Mouse (Mus musculus) C2C12 (cell line): Measurements from ENCODE around the gene Lrg1. TPM values are rescaled to one million over a fixed set of nuclear protein-coding genes. Genes with fewer than 3 reads are reported as not detected.

Source experiments
- H3K27me3 ChIP-seq: one replicate; pipeline ENCODE4 v1.6.1; 2011; ENCODE audit not compliant: control insufficient read depth, insufficient read depth, insufficient read length
- H3K36me3 ChIP-seq: one replicate; pipeline ENCODE4 v1.6.1; 2011; ENCODE audit not compliant: control insufficient read depth, insufficient read depth
- H3K4me3 ChIP-seq: one replicate; pipeline ENCODE4 v1.5.1; 2011; ENCODE audit warnings: mild to moderate bottlenecking, control low read depth; ENCODE audit not compliant: poor library complexity, insufficient read depth, severe bottlenecking
- H3K79me2 ChIP-seq: one replicate; pipeline ENCODE4 v1.6.1; 2011; ENCODE audit not compliant: control insufficient read depth, insufficient read depth
- H3K79me3 ChIP-seq: one replicate; pipeline ENCODE4 v1.6.1; 2011; ENCODE audit warnings: low read depth, control low read depth
- H3ac ChIP-seq: one replicate; pipeline ENCODE3; 2011; ENCODE audit warnings: low read depth; ENCODE audit not compliant: control insufficient read depth, insufficient read length
- CEBPB ChIP-seq: IDR thresholded peaks from one replicate; pipeline ENCODE4 v1.6.1; 2011; ENCODE audit warnings: low read depth, mild to moderate bottlenecking, control low read depth, moderate library complexity
- CTCF ChIP-seq: IDR thresholded peaks from one replicate; pipeline ENCODE4 v1.5.1; 2011; ENCODE audit not compliant: control insufficient read depth, insufficient read depth, insufficient read length
- FOSL1 ChIP-seq: IDR thresholded peaks from one replicate; pipeline ENCODE4 v1.8.0; 2011; ENCODE audit warnings: mild to moderate bottlenecking, low read length; ENCODE audit not compliant: poor library complexity, insufficient read depth, severe bottlenecking
- MAX ChIP-seq: IDR thresholded peaks from one replicate; pipeline ENCODE4 v1.6.1; 2011; ENCODE audit warnings: mild to moderate bottlenecking, control low read depth
- MYOD1 ChIP-seq: IDR thresholded peaks from one replicate; pipeline ENCODE4 v1.6.1; 2011; ENCODE audit warnings: low read depth; ENCODE audit not compliant: control insufficient read depth, insufficient read length
- MYOG ChIP-seq: IDR thresholded peaks from one replicate; pipeline ENCODE4 v1.6.1; 2011; ENCODE audit not compliant: control insufficient read depth, insufficient read length; ENCODE audit errors: extremely low read depth
- USF1 ChIP-seq: IDR thresholded peaks from one replicate; pipeline ENCODE4 v1.6.1; 2011; ENCODE audit warnings: low read depth, mild to moderate bottlenecking, control low read depth, moderate library complexity
- polyA plus RNA-seq: library from polyadenylated mRNA; unstranded; fragments of >200 nt; fragmentation: generic; extraction: Trizol; gene quantifications from one replicate; pipeline ENCODE4 v1.2.1, GENCODE M21; 2012; ENCODE audit warnings: missing spikeins

The Lrg1 gene
- polyA plus RNA-seq, 1 experiment = 0.02 TPM

DNA sequence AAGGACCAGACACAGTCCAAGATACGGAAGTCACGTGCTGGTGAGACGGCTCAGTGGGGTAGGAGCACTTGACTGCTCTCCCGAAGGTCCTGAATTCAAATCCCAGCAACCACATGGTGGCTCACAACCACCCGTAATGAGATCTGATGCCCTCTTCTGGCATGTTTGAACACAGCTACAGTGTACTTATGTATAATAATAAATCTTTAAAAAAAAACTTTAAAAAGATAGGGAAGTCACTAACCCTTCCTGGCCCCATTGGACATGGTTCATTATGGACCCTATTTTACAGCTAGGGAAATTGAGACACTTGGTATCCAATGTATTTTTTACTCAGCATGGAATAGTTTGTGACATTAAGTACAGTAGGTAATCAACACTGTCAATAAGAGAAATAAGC, 44.3 kb downstream of the Lrg1 start:
- peaks cover 23% of the 10 kb centered on the region for H3K79me3 ChIP-seq
- no peaks in the 10 kb centered on the region for H3K27me3 ChIP-seq
- peaks cover 35% of the 10 kb centered on the region for H3K79me2 ChIP-seq
- peaks cover 8% of the 10 kb centered on the region for H3K36me3 ChIP-seq
- no peak overlapping the region for H3K4me3 ChIP-seq
- no peak for TF ChIP-seq MAX
- no peak overlapping the region for H3ac ChIP-seq

DNA sequence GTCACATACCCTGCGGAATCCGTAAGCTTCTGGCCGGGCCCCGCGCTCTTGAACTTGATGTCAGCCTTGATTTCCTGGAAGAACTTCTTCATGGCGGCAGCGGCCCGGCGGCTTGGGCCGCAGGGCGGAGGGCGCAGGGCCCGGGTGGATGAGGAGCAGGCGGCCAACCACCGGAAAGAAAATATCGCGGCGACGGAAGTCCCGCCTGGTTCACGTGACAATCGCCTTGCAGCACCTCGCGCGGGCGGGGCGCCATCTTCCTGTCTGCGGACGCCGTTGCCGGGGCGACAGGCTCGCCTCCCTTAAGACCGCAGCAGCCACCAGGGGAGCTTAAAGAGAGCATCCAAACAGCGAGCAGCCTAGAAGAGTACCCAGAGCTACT, 47.0 kb downstream of the Lrg1 start, which contains the start of gene Ubxn6:
Gene Ubxn6, minus strand, starts transcription at position 202 of the 382 bp plus-strand sequence.
- Histone ChIP-seq H3K79me3 (no peaks in the 10 kb centered on the region), H3K27me3 (no peaks in the 10 kb centered on the region), H3K36me3 (peaks cover under 1% of the 10 kb centered on the region), H3K4me3 (peak within 1 kb of the TSS; percentile 79), H3K79me2 (peaks cover 8% of the 10 kb centered on the region), H3ac (peak within 1 kb of the TSS; percentile 51)
- TF ChIP-seq CEBPB (no peak), FOSL1 (no peak), MYOD1 (no peak), CTCF (no peak), USF1 (peak; percentile 86), MAX (peak; percentile 82)

GRCm38 (mm10) chr17:56074097-56074826, 47.5 kb downstream of the Lrg1 start:
- Histone ChIP-seq H3K79me2 (peaks cover 6% of the 10 kb centered on the region), H3ac (peak overlapping the region; percentile 51), H3K4me3 (peak overlapping the region; percentile 79), H3K27me3 (no peaks in the 10 kb centered on the region), H3K79me3 (no peaks in the 10 kb centered on the region), H3K36me3 (peaks cover 7% of the 10 kb centered on the region)
- no peak for TF ChIP-seq MYOD1
- no peak for TF ChIP-seq MAX
- no peak for TF ChIP-seq FOSL1
- no peak for TF ChIP-seq CEBPB
- no peak for TF ChIP-seq CTCF
- TF ChIP-seq MYOG = no peak
- no peak for TF ChIP-seq USF1

- H3K79me2 ChIP-seq = peaks cover 6% of the 10 kb centered on the region
Measured at GRCm38 (mm10) chr17:56072243-56072642, 49.6 kb downstream of the Lrg1 start.

GRCm38 (mm10) chr17:56071126-56071525, 50.7 kb downstream of the Lrg1 start:
- no peak overlapping the region for H3K4me3 ChIP-seq
- peaks cover 6% of the 10 kb centered on the region for H3K79me2 ChIP-seq
- no peak overlapping the region for H3ac ChIP-seq
- no peaks in the 10 kb centered on the region for H3K27me3 ChIP-seq
- peaks cover 36% of the 10 kb centered on the region for H3K36me3 ChIP-seq
- TF ChIP-seq MAX (no peak), MYOG (no peak), CEBPB (no peak), MYOD1 (no peak), CTCF (no peak), USF1 (no peak), FOSL1 (no peak)
- no peaks in the 10 kb centered on the region for H3K79me3 ChIP-seq

More at GRCm38 (mm10) chr17:56072243-56072642, 49.6 kb downstream of the Lrg1 start:
- Histone ChIP-seq H3K36me3 (peaks cover 27% of the 10 kb centered on the region), H3K79me3 (no peaks in the 10 kb centered on the region), H3K4me3 (no peak overlapping the region), H3K27me3 (no peaks in the 10 kb centered on the region), H3ac (no peak overlapping the region)
- TF ChIP-seq MAX = no peak
- TF ChIP-seq MYOG = no peak
- TF ChIP-seq CTCF = no peak
- TF ChIP-seq CEBPB = no peak
- TF ChIP-seq FOSL1 = no peak
- TF ChIP-seq MYOD1 = no peak
- no peak for TF ChIP-seq USF1

Other genes starting within 250 kb of the Lrg1 start
- 0.92 TPM for gene Zfp119a, start 243.1 kb downstream of the Lrg1 start, polyA plus RNA-seq
- gene Zfp959, start 229.9 kb downstream of the Lrg1 start, polyA plus RNA-seq = 1.5 TPM
- gene Zfp119b, start 172.5 kb downstream of the Lrg1 start, polyA plus RNA-seq = 0.68 TPM
- not detected for gene Ebi3, start 169.4 kb downstream of the Lrg1 start, polyA plus RNA-seq
- 15.1 TPM for gene Yju2, start 162.9 kb downstream of the Lrg1 start, polyA plus RNA-seq
- gene Shd, start 151.5 kb downstream of the Lrg1 start, polyA plus RNA-seq = not detected
- gene Fsd1, start 135.5 kb downstream of the Lrg1 start, polyA plus RNA-seq = 1.2 TPM
- 0.48 TPM for gene Stap2, start 116.4 kb downstream of the Lrg1 start, polyA plus RNA-seq
- 55.4 TPM for gene Mpnd, start 116.3 kb downstream of the Lrg1 start, polyA plus RNA-seq
- 83.9 TPM for gene Sh3gl1, start 85.4 kb downstream of the Lrg1 start, polyA plus RNA-seq
- 39.9 TPM for gene Chaf1a, start 81.6 kb downstream of the Lrg1 start, polyA plus RNA-seq
- gene Ubxn6, start 47.0 kb downstream of the Lrg1 start, polyA plus RNA-seq = 40.4 TPM
- gene Hdgfl2, start 42.4 kb downstream of the Lrg1 start, polyA plus RNA-seq = 64.5 TPM
- gene Plin4, start 12.2 kb downstream of the Lrg1 start, polyA plus RNA-seq = 3.2 TPM
- gene Plin5, start 4.4 kb downstream of the Lrg1 start, polyA plus RNA-seq = 0.08 TPM
- 0.81 TPM for gene Sema6b, start 18.3 kb upstream of the Lrg1 start, polyA plus RNA-seq
- 2.3 TPM for gene Tnfaip8l1, start 40.5 kb upstream of the Lrg1 start, polyA plus RNA-seq
- gene Mydgf, start 61.9 kb upstream of the Lrg1 start, polyA plus RNA-seq = 106 TPM
- 51.8 TPM for gene Dpp9, start 96.9 kb upstream of the Lrg1 start, polyA plus RNA-seq
- gene Fem1a, start 134.8 kb upstream of the Lrg1 start, polyA plus RNA-seq = 18.1 TPM
- gene Ticam1, start 154.8 kb upstream of the Lrg1 start, polyA plus RNA-seq = 5.8 TPM
- gene Plin3, start 170.9 kb upstream of the Lrg1 start, polyA plus RNA-seq = 27.5 TPM
- not detected for gene Arrdc5, start 178.3 kb upstream of the Lrg1 start, polyA plus RNA-seq
- gene Uhrf1, start 181.3 kb upstream of the Lrg1 start, polyA plus RNA-seq = 93.0 TPM
- gene Kdm4b, start 204.1 kb upstream of the Lrg1 start, polyA plus RNA-seq = 10.1 TPM